Mouse (Mus musculus): ENCODE data around the gene Akip1. TPM values are rescaled to one million over a fixed set of nuclear protein-coding genes. Genes with fewer than 3 reads are reported as not detected.
A peak's percentile ranks its signal among the peaks of the same experiment; 100 is the strongest.

Akip1 gene
- polyA plus RNA-seq, 1 experiment from 2014 or later: 38.3 TPM

GRCm38 (mm10) chr7:109712198-109712597 lies 8.7 kb downstream of the Akip1 start:
- no peak overlapping the region for H3K4me3 ChIP-seq (replicated peaks)
- no peak overlapping the region for H3K4me2 ChIP-seq
- 93% methylated on average over 7 of the region's 7 CpGs for WGBS
- no peaks in the 10 kb centered on the region for H3K4me1 ChIP-seq
- H3K9ac ChIP-seq: no peak overlapping the region
- no peaks in the 10 kb centered on the region for H3K27me3 ChIP-seq (replicated peaks)
- H3K36me3 ChIP-seq: no peaks in the 10 kb centered on the region
- no peak overlapping the region for H3K27ac ChIP-seq
- ATAC-seq (ENCODE audit: insufficient read depth, low FRiP score, low read depth): no peak
- no peaks in the 10 kb centered on the region for H3K9me3 ChIP-seq

- H3K4me2 ChIP-seq: no peak overlapping the region
- 90% methylated on average over 2 of the region's 2 CpGs for WGBS
- H3K4me1 ChIP-seq: no peaks in the 10 kb centered on the region
- no peaks in the 10 kb centered on the region for H3K27me3 ChIP-seq (replicated peaks)
- no peaks in the 10 kb centered on the region for H3K9me3 ChIP-seq
- no peak overlapping the region for H3K9ac ChIP-seq
- ATAC-seq (ENCODE audit: insufficient read depth, low FRiP score, low read depth): no peak
- H3K27ac ChIP-seq: no peak overlapping the region
- H3K4me3 ChIP-seq (replicated peaks): no peak overlapping the region
- H3K36me3 ChIP-seq: no peaks in the 10 kb centered on the region
Measured at GRCm38 (mm10) chr7:109713434-109713982, 10.0 kb downstream of the Akip1 start.

- Histone ChIP-seq H3K36me3 (no peaks in the 10 kb centered on the region), H3K27ac (no peak overlapping the region), H3K9me3 (no peaks in the 10 kb centered on the region), H3K4me1 (no peaks in the 10 kb centered on the region), H3K4me2 (no peak overlapping the region), H3K9ac (no peak overlapping the region), H3K4me3 (replicated peaks) (no peak overlapping the region), H3K27me3 (replicated peaks) (no peaks in the 10 kb centered on the region)
- no peak for ATAC-seq (ENCODE audit: insufficient read depth, low FRiP score, low read depth)
- 63% methylated on average over 9 of the region's 9 CpGs for WGBS
Measured at GRCm38 (mm10) chr7:109719286-109719685, 15.8 kb downstream of the Akip1 start.

- no peaks in the 10 kb centered on the region for H3K36me3 ChIP-seq
- no peaks in the 10 kb centered on the region for H3K27me3 ChIP-seq (replicated peaks)
- no peaks in the 10 kb centered on the region for H3K9me3 ChIP-seq
- no peak overlapping the region for H3K4me3 ChIP-seq (replicated peaks)
- ATAC-seq (ENCODE audit: insufficient read depth, low FRiP score, low read depth): no peak
- H3K27ac ChIP-seq: no peak overlapping the region
- H3K4me1 ChIP-seq: no peaks in the 10 kb centered on the region
- no peak overlapping the region for H3K4me2 ChIP-seq
- WGBS: 94% methylated on average over 2 of the region's 2 CpGs
- no peak overlapping the region for H3K9ac ChIP-seq
Measured at GRCm38 (mm10) chr7:109722618-109723017, 19.1 kb downstream of the Akip1 start.

- no peak overlapping the region for H3K4me2 ChIP-seq
- no peak overlapping the region for H3K4me3 ChIP-seq (replicated peaks)
- H3K4me1 ChIP-seq: no peaks in the 10 kb centered on the region
- H3K9ac ChIP-seq: no peak overlapping the region
- H3K36me3 ChIP-seq: no peaks in the 10 kb centered on the region
- H3K27me3 ChIP-seq (replicated peaks): no peaks in the 10 kb centered on the region
- H3K27ac ChIP-seq: no peak overlapping the region
- WGBS: 82% methylated on average over 8 of the region's 8 CpGs
- peak; percentile 54 for ATAC-seq (ENCODE audit: insufficient read depth, low FRiP score, low read depth)
- H3K9me3 ChIP-seq: no peaks in the 10 kb centered on the region
Measured at GRCm38 (mm10) chr7:109723114-109723513, 19.6 kb downstream of the Akip1 start.

- WGBS: 88% methylated on average over 5 of the region's 5 CpGs
- Histone ChIP-seq H3K4me3 (replicated peaks) (no peak within 1 kb of the TSS), H3K9me3 (no peaks in the 10 kb centered on the region), H3K27ac (no peak within 1 kb of the TSS), H3K4me1 (no peaks in the 10 kb centered on the region), H3K9ac (no peak within 1 kb of the TSS), H3K36me3 (no peaks in the 10 kb centered on the region), H3K27me3 (replicated peaks) (no peaks in the 10 kb centered on the region), H3K4me2 (no peak within 1 kb of the TSS)
- no peak for ATAC-seq (ENCODE audit: insufficient read depth, low FRiP score, low read depth)
Measured at GRCm38 (mm10) chr7:109723697-109724096, 20.2 kb downstream of the Akip1 start, which contains the start of gene BC051019. Gene BC051019 (minus strand): TSS chr7:109723850.

GRCm38 (mm10) chr7:109731626-109732025 lies 28.1 kb downstream of the Akip1 start, which contains the start of gene Ascl3:
Gene Ascl3 (minus strand): TSS chr7:109731726.
- H3K9me3 ChIP-seq: no peaks in the 10 kb centered on the region
- WGBS: 85% methylated on average over 5 of the region's 5 CpGs

GRCm38 (mm10) chr7:109734806-109735205 lies 31.3 kb downstream of the Akip1 start:
- 74% methylated on average over 4 of the region's 4 CpGs for WGBS
- no peak overlapping the region for H3K27ac ChIP-seq
- H3K27me3 ChIP-seq (replicated peaks): no peaks in the 10 kb centered on the region
- no peak overlapping the region for H3K4me3 ChIP-seq (replicated peaks)
- H3K4me1 ChIP-seq: no peaks in the 10 kb centered on the region
- H3K9ac ChIP-seq: no peak overlapping the region
- no peak for ATAC-seq (ENCODE audit: insufficient read depth, low FRiP score, low read depth)
- H3K9me3 ChIP-seq: no peaks in the 10 kb centered on the region
- no peaks in the 10 kb centered on the region for H3K36me3 ChIP-seq
- H3K4me2 ChIP-seq: no peak overlapping the region

More at GRCm38 (mm10) chr7:109731626-109732025, 28.1 kb downstream of the Akip1 start, which contains the start of gene Ascl3:
- Histone ChIP-seq H3K4me2 (no peak within 1 kb of the TSS), H3K36me3 (no peaks in the 10 kb centered on the region), H3K4me3 (replicated peaks) (no peak within 1 kb of the TSS), H3K9ac (no peak within 1 kb of the TSS), H3K4me1 (0 out of 2 replicates have a peak, but pooled peaks cover 4% of the 10 kb centered on the region), H3K27me3 (replicated peaks) (no peaks in the 10 kb centered on the region), H3K27ac (0 out of 2 replicates have a peak within 1 kb of the TSS, but pooled peaks have one; percentile 3)
- ATAC-seq (ENCODE audit: insufficient read depth, low FRiP score, low read depth): no peak

- Histone ChIP-seq H3K36me3 (peaks cover 7% of the 10 kb centered on the region; the same call in 1 of the 2 replicates), H3K27me3 (replicated peaks) (no peaks in the 10 kb centered on the region), H3K27ac (peak overlapping the region; percentile 83), H3K4me2 (no peak overlapping the region), H3K9ac (no peak overlapping the region), H3K4me3 (replicated peaks) (no peak overlapping the region), H3K4me1 (no peaks in the 10 kb centered on the region), H3K9me3 (no peaks in the 10 kb centered on the region)
- peak; percentile 91 for ATAC-seq (ENCODE audit: insufficient read depth, low FRiP score, low read depth)
- 47% methylated on average over 5 of the region's 5 CpGs for WGBS
Measured at GRCm38 (mm10) chr7:109739822-109740370, 36.4 kb downstream of the Akip1 start.

GRCm38 (mm10) chr7:109741060-109741459 lies 37.6 kb downstream of the Akip1 start:
- 97% methylated on average over 1 of the region's 1 CpGs for WGBS
- H3K4me3 ChIP-seq (replicated peaks): no peak overlapping the region
- ATAC-seq (ENCODE audit: insufficient read depth, low FRiP score, low read depth): no peak
- no peak overlapping the region for H3K4me2 ChIP-seq
- H3K9me3 ChIP-seq: no peaks in the 10 kb centered on the region
- H3K27me3 ChIP-seq (replicated peaks): no peaks in the 10 kb centered on the region
- peaks cover 15% of the 10 kb centered on the region for H3K36me3 ChIP-seq
- H3K9ac ChIP-seq: no peak overlapping the region
- no peaks in the 10 kb centered on the region for H3K4me1 ChIP-seq
- H3K27ac ChIP-seq: peak overlapping the region; percentile 83

GRCm38 (mm10) chr7:109741703-109742102 lies 38.2 kb downstream of the Akip1 start:
- 83% methylated on average over 4 of the region's 4 CpGs for WGBS
- ATAC-seq (ENCODE audit: insufficient read depth, low FRiP score, low read depth): no peak
- H3K27ac ChIP-seq: no peak overlapping the region

GRCm38 (mm10) chr7:109747747-109748146 lies 44.3 kb downstream of the Akip1 start:
- H3K4me3 ChIP-seq (replicated peaks): no peak overlapping the region
- H3K27ac ChIP-seq: no peak overlapping the region
- peaks cover 23% of the 10 kb centered on the region for H3K36me3 ChIP-seq
- no peak for ATAC-seq (ENCODE audit: insufficient read depth, low FRiP score, low read depth)
- H3K27me3 ChIP-seq (replicated peaks): no peaks in the 10 kb centered on the region
- H3K4me1 ChIP-seq: no peaks in the 10 kb centered on the region; the same call in 1 of the 2 replicates
- 48% methylated on average over 1 of the region's 1 CpGs for WGBS
- H3K9ac ChIP-seq: no peak overlapping the region
- H3K4me2 ChIP-seq: no peak overlapping the region
- H3K9me3 ChIP-seq: no peaks in the 10 kb centered on the region

More at GRCm38 (mm10) chr7:109741703-109742102, 38.2 kb downstream of the Akip1 start:
- no peak overlapping the region for H3K9ac ChIP-seq
- no peaks in the 10 kb centered on the region for H3K9me3 ChIP-seq
- H3K4me3 ChIP-seq (replicated peaks): no peak overlapping the region
- peaks cover 16% of the 10 kb centered on the region for H3K36me3 ChIP-seq
- H3K27me3 ChIP-seq (replicated peaks): no peaks in the 10 kb centered on the region
- H3K4me1 ChIP-seq: no peaks in the 10 kb centered on the region
- H3K4me2 ChIP-seq: no peak overlapping the region

Measured in stomach, embryonic 15.5 days (tissue).